Mouse (Mus musculus) neural tube, embryonic 14.5 days (tissue): ENCODE results near the gene Dolpp1. TPM values are rescaled to one million over a fixed set of nuclear protein-coding genes. Genes with fewer than 3 reads are reported as not detected.

ENCODE experiments used
- ATAC-seq: fragments of 200-750 bp; cut with Nextera tagmentation; 2 replicates; pipeline ENCODE4 v1.8.0; 2017; ENCODE audit warnings: low read depth, mild to moderate bottlenecking, moderate TSS enrichment, moderate library complexity
- H3K27ac ChIP-seq: fragments of 300-500 bp; sonication (generic); 2 replicates; pipeline ENCODE4 v1.5.1; 2014; ENCODE audit warnings: low read depth, mild to moderate bottlenecking, control low read depth, low read length, moderate library complexity, mixed read lengths
- H3K27me3 ChIP-seq: fragments of 300-500 bp; sonication (generic); 2 replicates; pipeline ENCODE4 v1.6.1; 2014; ENCODE audit warnings: low read length; ENCODE audit not compliant: control insufficient read depth, insufficient read depth
- H3K36me3 ChIP-seq: fragments of 300-500 bp; sonication (generic); 2 replicates; pipeline ENCODE4 v1.6.1; 2014; ENCODE audit warnings: low read length, mixed read lengths; ENCODE audit not compliant: control insufficient read depth, insufficient read depth
- H3K4me1 ChIP-seq: fragments of 300-500 bp; sonication (generic); 2 replicates; pipeline ENCODE4 v1.6.1; 2014; ENCODE audit warnings: low read length; ENCODE audit not compliant: control insufficient read depth, insufficient read depth
- H3K4me2 ChIP-seq: fragments of 300-500 bp; sonication (generic); 2 replicates; pipeline ENCODE4 v1.6.1; 2014; ENCODE audit warnings: mild to moderate bottlenecking, low read depth, low read length, control low read depth
- H3K4me3 ChIP-seq: fragments of 300-500 bp; sonication (generic); 2 replicates; pipeline ENCODE4 v1.5.1; 2014; ENCODE audit warnings: low read depth, low read length, control low read depth, mixed read lengths
- H3K9ac ChIP-seq: fragments of 300-500 bp; sonication (generic); replicated peaks from 2 replicates; pipeline ENCODE4 v1.6.1; 2014; ENCODE audit warnings: low read depth, mild to moderate bottlenecking, control low read depth, low read length, mixed read lengths
- H3K9me3 ChIP-seq: fragments of 300-500 bp; sonication (generic); 2 replicates; pipeline ENCODE4 v1.6.1; 2016; ENCODE audit warnings: low read length; ENCODE audit not compliant: control insufficient read depth
- WGBS: fragments of 180-500 bp; shearing (Covaris S2); extraction: QIAGEN DNeasy Blood & Tissue Kit; methylation state at CpG from one replicate; pipeline ENCODE4 v1.1.7; 2014; 5-methylcytosine and 5-hydroxymethylcytosine counted together
- polyA plus RNA-seq: library from polyadenylated mRNA; unstranded; fragments of >200 nt; fragmentation: Nextera tagmentation; extraction: Ambion mirVana; gene quantifications from 2 replicates; pipeline ENCODE4 v1.2.1, GENCODE M21; 2014

Dolpp1 gene
- polyA plus RNA-seq, 1 experiment from 2014 or later: 57.7 TPM

DNA sequence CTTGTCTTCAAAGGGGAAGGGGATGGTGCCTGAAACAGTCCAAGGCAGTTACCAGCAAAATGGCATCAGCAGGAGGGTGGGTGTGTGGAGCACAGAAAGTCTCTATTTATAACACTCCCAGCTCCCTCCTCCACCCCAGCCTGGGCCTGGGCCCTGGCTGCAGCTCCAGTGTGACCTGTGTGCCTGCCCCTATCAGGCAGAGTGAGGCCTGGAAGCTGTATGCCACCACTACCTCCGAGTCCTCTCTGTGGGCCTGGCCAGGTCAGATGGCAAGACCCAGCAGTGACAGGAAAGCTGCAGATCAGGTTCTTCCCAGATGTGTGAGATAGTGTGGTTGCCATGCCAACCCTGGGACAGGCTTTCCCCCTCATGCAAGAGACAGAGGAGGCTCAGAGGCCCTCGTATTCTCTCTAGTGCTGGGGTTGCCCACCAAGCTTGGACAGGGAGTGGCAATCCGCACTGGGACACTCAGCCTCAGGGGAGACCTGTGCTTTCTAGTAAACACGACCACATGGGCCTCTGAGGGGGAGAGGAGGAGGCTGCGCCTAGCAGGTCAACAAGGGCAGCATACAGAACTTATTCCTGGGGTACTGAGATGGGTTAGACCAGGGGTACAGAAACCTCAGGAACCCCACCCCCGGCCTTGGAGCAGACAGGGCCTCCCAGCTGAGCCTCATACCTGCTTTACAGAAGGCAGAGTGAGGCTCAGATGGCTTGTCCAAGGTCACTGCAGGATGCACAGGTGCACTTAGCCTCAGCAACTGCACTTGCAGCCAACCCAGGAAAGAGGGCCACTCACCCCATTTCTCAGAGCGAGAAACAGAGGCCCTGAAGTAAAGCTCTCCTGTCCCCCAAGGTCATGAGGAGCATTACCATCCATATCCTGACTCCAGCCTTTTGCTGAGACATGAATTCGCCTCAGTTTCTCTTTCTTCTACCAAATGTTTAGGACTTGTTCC, 34.2 kb upstream of the Dolpp1 start:
- H3K4me1 ChIP-seq: peaks cover 15% of the 10 kb centered on the region
- no peak overlapping the region for H3K27ac ChIP-seq

DNA sequence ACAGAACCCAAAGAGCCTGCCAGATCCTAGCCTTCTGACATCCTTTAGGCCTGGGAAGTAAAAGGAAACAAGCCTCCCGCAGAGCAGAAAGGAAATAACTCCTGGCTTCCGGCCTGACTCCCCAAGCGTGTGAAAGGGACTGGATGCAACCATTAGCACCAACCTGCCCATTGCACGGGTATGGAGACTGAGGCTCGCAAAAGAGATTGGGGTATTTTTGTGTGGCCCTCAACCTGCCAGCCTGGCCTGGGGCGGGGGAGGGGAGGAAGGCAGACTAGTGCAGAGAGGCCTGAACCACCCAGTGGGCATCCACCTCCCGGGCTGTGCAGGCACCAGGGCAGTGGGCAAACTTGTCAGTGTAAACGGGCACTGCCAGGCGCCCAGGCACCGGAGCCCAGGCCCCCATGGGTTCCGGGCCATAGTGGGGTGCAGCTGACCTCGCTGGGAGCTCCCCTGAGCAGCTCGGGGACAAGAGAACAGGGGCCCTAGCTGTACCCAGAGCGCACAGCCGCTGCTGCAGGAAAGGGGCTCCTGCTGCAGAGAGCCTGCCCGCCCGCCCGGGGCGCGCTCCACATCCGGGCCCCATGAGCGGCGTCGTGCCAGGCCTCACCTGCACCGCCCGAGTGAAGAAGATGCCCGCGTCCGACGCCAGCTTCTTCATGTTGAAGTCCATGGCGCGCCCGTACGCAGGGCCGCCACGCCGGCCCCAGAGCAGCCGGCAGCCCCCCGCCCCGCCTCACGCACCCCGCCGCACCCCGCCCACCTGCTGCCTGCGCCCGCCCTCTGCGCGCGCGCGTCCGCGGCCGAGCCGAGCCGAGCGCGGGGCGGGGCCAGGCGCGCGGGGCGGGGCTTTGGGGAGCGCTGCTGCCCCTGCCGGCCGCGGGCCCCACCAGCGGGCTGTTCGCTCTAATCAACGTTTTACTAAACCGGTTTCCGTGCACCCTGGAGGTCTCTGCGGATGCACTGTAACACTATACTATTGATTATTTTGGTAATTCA, 33.2 kb upstream of the Dolpp1 start, which contains the start of gene Sh3glb2:
Sh3glb2 (minus strand) TSS at position 805 of the 999 bp plus-strand sequence.
- H3K9ac ChIP-seq: peak within 1 kb of the TSS; percentile 80
- peak; percentile 77 for ATAC-seq
- peak within 1 kb of the TSS; percentile 78 for H3K4me3 ChIP-seq
- no peaks in the 10 kb centered on the region for H3K27me3 ChIP-seq
- H3K36me3 ChIP-seq: 0 out of 2 replicates have a peak, but pooled peaks cover 3% of the 10 kb centered on the region
- 3% methylated on average over 51 of the region's 73 CpGs for WGBS
- H3K27ac ChIP-seq: peak within 1 kb of the TSS; percentile 64; the same call in 1 of the 2 replicates
- no peaks in the 10 kb centered on the region for H3K9me3 ChIP-seq
- peak within 1 kb of the TSS; percentile 92 for H3K4me2 ChIP-seq
- peaks cover 15% of the 10 kb centered on the region for H3K4me1 ChIP-seq

More for the DNA sequence above, 34.2 kb upstream of the Dolpp1 start:
- no peak for ATAC-seq
- peak overlapping the region; percentile 92 for H3K4me2 ChIP-seq
- H3K36me3 ChIP-seq: peaks cover 10% of the 10 kb centered on the region; the same call in 1 of the 2 replicates
- 61% methylated on average over 8 of the region's 8 CpGs for WGBS
- peak overlapping the region; percentile 28; the same call in 1 of the 2 replicates for H3K9ac ChIP-seq
- H3K9me3 ChIP-seq: no peaks in the 10 kb centered on the region
- no peaks in the 10 kb centered on the region for H3K27me3 ChIP-seq
- peak overlapping the region; percentile 78 for H3K4me3 ChIP-seq

DNA sequence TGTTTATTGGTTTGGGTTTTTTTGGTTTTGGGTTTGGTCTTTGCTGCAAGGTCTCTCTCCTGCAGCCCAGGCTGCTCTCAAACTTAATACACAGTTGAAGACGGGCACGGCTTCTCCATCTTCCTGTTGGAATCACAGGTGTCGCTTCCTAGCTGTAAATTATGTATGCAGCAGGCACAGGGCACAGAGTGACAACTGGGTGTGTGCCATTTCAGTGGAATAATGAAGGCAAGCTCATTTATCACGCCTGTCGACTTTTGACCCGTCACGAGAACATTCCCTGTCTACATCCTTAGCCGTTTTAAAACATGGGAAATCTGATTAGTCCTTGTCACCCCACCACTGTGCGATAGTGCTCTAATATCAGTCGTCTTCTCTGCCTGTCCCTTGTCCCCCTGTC, 31.4 kb upstream of the Dolpp1 start:
- H3K27me3 ChIP-seq: no peaks in the 10 kb centered on the region
- no peak overlapping the region for H3K4me2 ChIP-seq
- no peaks in the 10 kb centered on the region for H3K9me3 ChIP-seq
- H3K9ac ChIP-seq: no peak overlapping the region
- no peak overlapping the region for H3K4me3 ChIP-seq
- no peaks in the 10 kb centered on the region for H3K36me3 ChIP-seq
- no peak overlapping the region for H3K27ac ChIP-seq
- peaks cover 27% of the 10 kb centered on the region for H3K4me1 ChIP-seq
- WGBS: 67% methylated on average over 10 of the region's 10 CpGs
- no peak for ATAC-seq

DNA sequence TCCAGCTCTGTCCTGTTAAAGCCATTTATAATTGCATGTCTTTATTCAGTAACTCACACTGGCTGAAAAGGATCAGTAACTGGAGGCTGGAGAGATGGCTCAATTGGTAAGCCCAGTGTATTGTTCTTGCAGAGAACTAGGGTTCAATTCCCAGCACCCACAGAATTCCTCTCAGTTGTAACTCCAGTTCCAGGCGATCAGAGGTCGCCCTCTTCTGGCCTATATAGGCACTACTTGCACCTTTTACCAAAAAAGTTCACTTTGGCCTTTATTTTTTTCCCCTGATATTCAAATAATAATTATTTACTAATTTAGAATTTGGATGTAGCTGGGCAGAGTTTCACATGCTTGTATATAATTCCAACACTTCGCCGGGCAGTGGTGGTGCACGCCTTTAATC, 29.2 kb upstream of the Dolpp1 start:
- Histone ChIP-seq H3K4me3 (no peak overlapping the region), H3K36me3 (peaks cover 5% of the 10 kb centered on the region; the same call in 1 of the 2 replicates), H3K9ac (no peak overlapping the region), H3K27ac (no peak overlapping the region), H3K4me2 (no peak overlapping the region), H3K27me3 (no peaks in the 10 kb centered on the region), H3K9me3 (no peaks in the 10 kb centered on the region), H3K4me1 (peaks cover 20% of the 10 kb centered on the region)
- WGBS: 79% methylated on average over 5 of the region's 5 CpGs
- no peak for ATAC-seq

DNA sequence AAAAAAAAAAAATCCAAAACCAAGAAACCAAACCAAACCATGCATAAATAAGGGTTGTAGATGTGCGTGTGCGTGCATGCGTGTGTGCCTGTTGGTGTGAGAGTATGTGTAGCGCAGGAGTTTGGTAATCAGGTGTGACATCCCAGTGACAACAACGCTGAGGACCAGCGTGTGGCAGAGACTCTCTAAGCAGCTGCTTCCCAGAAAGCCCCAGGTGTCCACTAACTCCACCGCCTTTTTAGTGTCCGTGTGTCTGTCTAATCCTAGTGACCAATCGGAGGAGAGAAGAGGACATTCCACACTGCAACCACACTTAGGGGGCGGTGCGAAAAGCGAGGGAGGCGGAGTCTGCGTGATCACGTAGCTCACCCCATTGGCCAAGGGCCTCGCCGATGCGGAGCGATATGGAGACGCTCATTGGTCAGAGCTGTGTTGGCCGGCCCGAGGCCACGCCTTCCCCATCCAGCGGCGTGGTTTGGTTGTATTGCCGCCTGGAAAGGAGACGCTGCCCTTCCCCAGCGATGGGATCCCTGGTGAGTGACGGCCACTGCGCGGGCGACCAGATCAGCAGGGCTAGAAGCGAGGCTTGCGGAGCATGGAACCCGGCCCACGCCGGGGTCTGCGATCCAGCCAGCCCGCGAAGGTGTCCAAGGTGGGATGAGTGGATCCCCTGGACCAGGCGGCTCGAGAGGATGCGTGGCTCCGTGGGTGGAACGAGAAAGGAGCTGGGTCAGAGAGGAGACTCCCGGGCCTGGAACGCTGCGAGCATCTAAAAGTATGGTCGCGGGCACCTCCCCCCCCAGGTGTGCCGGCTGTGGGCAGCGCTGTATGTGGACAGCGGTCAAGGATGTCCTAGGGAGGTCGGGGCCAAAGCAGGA, 28.0 kb upstream of the Dolpp1 start, which contains the start of gene Miga2:
Miga2 (plus strand) TSS at position 461 of the 878 bp plus-strand sequence.
- no peaks in the 10 kb centered on the region for H3K27me3 ChIP-seq
- peak within 1 kb of the TSS; percentile 76 for H3K9ac ChIP-seq
- 0% methylated on average over 54 of the region's 54 CpGs for WGBS
- peaks cover 15% of the 10 kb centered on the region for H3K36me3 ChIP-seq
- H3K4me3 ChIP-seq: peak within 1 kb of the TSS; percentile 95
- peak; percentile 99 for ATAC-seq
- H3K4me2 ChIP-seq: peak within 1 kb of the TSS; percentile 96
- H3K9me3 ChIP-seq: no peaks in the 10 kb centered on the region
- peak within 1 kb of the TSS; percentile 74 for H3K27ac ChIP-seq
- H3K4me1 ChIP-seq: peaks cover 12% of the 10 kb centered on the region

DNA sequence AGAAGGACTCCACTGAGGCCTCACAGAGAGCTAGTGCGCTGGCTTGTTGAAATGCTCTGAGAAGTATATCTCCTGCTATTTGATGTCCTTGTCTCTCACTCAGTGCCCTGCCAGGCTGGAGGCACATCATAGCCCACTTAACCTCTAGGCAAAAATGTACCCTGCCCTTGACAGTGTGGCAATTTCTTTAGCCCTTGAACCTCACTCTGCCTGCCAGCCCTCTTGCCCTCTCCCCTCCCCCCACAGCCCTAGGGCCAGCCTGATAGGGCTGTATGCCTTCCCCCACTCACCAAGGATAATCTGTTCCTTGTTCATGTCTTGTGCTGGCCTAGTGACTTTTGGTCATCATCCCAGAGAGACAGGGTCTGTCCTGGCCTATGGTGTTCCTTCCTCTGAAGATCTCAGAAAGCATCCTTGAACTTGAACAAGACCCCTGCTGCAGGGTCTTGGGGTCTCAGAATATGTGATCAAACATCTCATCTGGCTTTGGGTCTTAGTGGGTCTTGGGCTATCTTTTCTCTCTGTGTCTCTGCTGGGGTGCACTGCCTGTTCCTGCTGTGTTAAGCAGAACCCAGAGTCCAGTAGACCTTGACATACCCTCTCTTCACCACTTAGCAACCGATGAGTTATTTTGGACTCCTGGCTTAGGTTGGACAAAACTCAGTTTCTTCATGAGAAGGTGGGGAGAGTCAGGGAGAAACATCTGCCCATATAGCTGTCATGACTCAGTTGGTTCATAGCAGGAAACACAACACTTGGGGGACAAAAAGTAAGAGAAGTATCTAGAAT, 26.6 kb upstream of the Dolpp1 start:
- 100% methylated on average over 2 of the region's 2 CpGs for WGBS
- Histone ChIP-seq H3K27me3 (no peaks in the 10 kb centered on the region), H3K4me1 (peaks cover 12% of the 10 kb centered on the region), H3K27ac (no peak overlapping the region), H3K9ac (no peak overlapping the region), H3K4me3 (no peak overlapping the region), H3K36me3 (peaks cover 28% of the 10 kb centered on the region), H3K4me2 (peak overlapping the region; percentile 96), H3K9me3 (no peaks in the 10 kb centered on the region)
- ATAC-seq: no peak

DNA sequence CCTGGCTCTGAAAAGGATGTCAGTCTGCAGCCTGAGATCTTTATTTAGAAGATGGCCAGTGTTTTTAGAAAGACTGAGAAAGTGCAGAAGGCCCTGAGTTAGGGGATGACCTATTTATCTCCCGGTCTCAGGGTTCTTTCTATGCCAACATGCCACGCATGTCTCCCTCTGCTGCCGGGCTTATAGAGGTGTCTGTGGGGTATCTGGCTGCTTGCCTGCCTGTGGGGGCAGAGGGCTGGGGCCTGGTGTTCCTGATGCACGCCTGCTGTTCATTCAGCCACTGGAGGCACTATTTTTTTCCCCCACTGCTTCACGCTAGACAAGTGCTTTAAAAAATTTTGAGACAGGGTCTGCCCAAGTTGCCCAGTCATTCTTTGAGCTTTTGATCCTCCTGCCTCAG, 25.9 kb upstream of the Dolpp1 start:
- no peaks in the 10 kb centered on the region for H3K27me3 ChIP-seq
- H3K4me2 ChIP-seq: no peak overlapping the region
- H3K27ac ChIP-seq: no peak overlapping the region
- peaks cover 12% of the 10 kb centered on the region for H3K4me1 ChIP-seq
- peaks cover 35% of the 10 kb centered on the region for H3K36me3 ChIP-seq
- no peak overlapping the region for H3K9ac ChIP-seq
- 67% methylated on average over 5 of the region's 5 CpGs for WGBS
- no peaks in the 10 kb centered on the region for H3K9me3 ChIP-seq
- ATAC-seq: no peak
- H3K4me3 ChIP-seq: no peak overlapping the region
